Mouse (Mus musculus) gastrocnemius, adult 8-10 months (tissue): ENCODE measurements around the gene Diaph2. TPM values are rescaled to one million over a fixed set of nuclear protein-coding genes. Genes with fewer than 3 reads are reported as not detected.
A peak's percentile ranks its signal among the peaks of the same experiment; 100 is the strongest.

Source experiments
- DNase-seq, 2 experiments: peaks; one replicate each; pipeline ENCODE4 v3.0.0; 2022; ENCODE audit warnings: low spot score in 2 of 2
- total RNA-seq, 4 experiments: library from RNA; stranded (reverse); gene quantifications; 2 replicates each; pipeline ENCODE4 v1.2.4; 2022

Diaph2 gene
- 1 to 10 TPM; 2.8 to 4.7 (median 3.7) TPM for total RNA-seq

GRCm38 (mm10) chrX:129749571-129750061, at the start of gene Diaph2:
Diaph2 (plus strand) TSS chrX:129749742.
- peak; percentile 62 to 73 for DNase-seq

GRCm38 (mm10) chrX:129701634-129702312, 47.8 kb upstream of the Diaph2 start:
- no peak for DNase-seq

GRCm38 (mm10) chrX:129709656-129710055, 39.9 kb upstream of the Diaph2 start:
- DNase-seq = no peak

GRCm38 (mm10) chrX:129728717-129729220, 20.8 kb upstream of the Diaph2 start:
- no peak for DNase-seq

- DNase-seq = no peak
Observed at GRCm38 (mm10) chrX:129736562-129736961, 13.0 kb upstream of the Diaph2 start.

- no peak for DNase-seq
Observed at GRCm38 (mm10) chrX:129739226-129739625, 10.3 kb upstream of the Diaph2 start.

GRCm38 (mm10) chrX:129742981-129743380, 6.6 kb upstream of the Diaph2 start:
- DNase-seq = no peak

- no peak for DNase-seq
Observed at GRCm38 (mm10) chrX:129745976-129746375, 3.6 kb upstream of the Diaph2 start.

GRCm38 (mm10) chrX:129749102-129749501, 440 bp upstream of the Diaph2 start:
- no peak for DNase-seq

- peak in 1 of 2 experiments; percentile 3 for DNase-seq
Observed at GRCm38 (mm10) chrX:129750094-129750569, 590 bp downstream of the Diaph2 start.

GRCm38 (mm10) chrX:129750606-129751005, 1.1 kb downstream of the Diaph2 start:
- DNase-seq = no peak

- DNase-seq = no peak
Observed at GRCm38 (mm10) chrX:129756606-129757005, 7.1 kb downstream of the Diaph2 start.

- no peak for DNase-seq
Observed at GRCm38 (mm10) chrX:129762649-129763048, 13.1 kb downstream of the Diaph2 start.

- no peak for DNase-seq
Observed at GRCm38 (mm10) chrX:129765378-129765777, 15.8 kb downstream of the Diaph2 start.

- DNase-seq = no peak
Observed at GRCm38 (mm10) chrX:129766811-129767210, 17.3 kb downstream of the Diaph2 start.

- DNase-seq = no peak
Observed at GRCm38 (mm10) chrX:129770625-129771024, 21.1 kb downstream of the Diaph2 start.

- no peak for DNase-seq
Observed at GRCm38 (mm10) chrX:129773556-129774255, 24.2 kb downstream of the Diaph2 start.

GRCm38 (mm10) chrX:129774478-129774877, 24.9 kb downstream of the Diaph2 start:
- DNase-seq = no peak

GRCm38 (mm10) chrX:129776761-129777160, 27.2 kb downstream of the Diaph2 start:
- DNase-seq = no peak

- no peak for DNase-seq
Observed at GRCm38 (mm10) chrX:129777404-129777962, 27.9 kb downstream of the Diaph2 start.

- no peak for DNase-seq
Observed at GRCm38 (mm10) chrX:129781844-129782243, 32.3 kb downstream of the Diaph2 start.

GRCm38 (mm10) chrX:129784062-129784461, 34.5 kb downstream of the Diaph2 start:
- DNase-seq = no peak
